Mouse (Mus musculus) right cerebral cortex, postnatal 25 days (tissue): ENCODE measurements at regions not wholly inside any gene's neighbourhood (a gene's known extent, or its start where the extent isn't known, plus 50 kb on each side); places are given as distances from the start of the nearest gene placed in this dataset.

Experiments
- DNase-seq: peaks from one replicate; pipeline ENCODE4 v3.0.0; 2022

GRCm38 (mm10) chr14:9161336-9161735 lies 495.3 kb upstream of the 4930452B06Rik start:
- DNase-seq, result no peak

GRCm38 (mm10) chr14:9157941-9158340 lies 491.9 kb upstream of the 4930452B06Rik start:
- no peak for DNase-seq

- DNase-seq, result no peak
Measured at GRCm38 (mm10) chr14:9150841-9151240, 484.8 kb upstream of the 4930452B06Rik start.

- DNase-seq, result no peak
Measured at GRCm38 (mm10) chr14:9146595-9147219, 480.7 kb upstream of the 4930452B06Rik start.

- no peak for DNase-seq
Measured at GRCm38 (mm10) chr14:9105708-9106107, 439.7 kb upstream of the 4930452B06Rik start.

- DNase-seq, result no peak
Measured at GRCm38 (mm10) chr14:9089625-9090326, 423.7 kb upstream of the 4930452B06Rik start.

- DNase-seq, result no peak
Measured at GRCm38 (mm10) chr14:9087103-9087502, 421.1 kb upstream of the 4930452B06Rik start.

- DNase-seq, result no peak
Measured at GRCm38 (mm10) chr14:9079632-9080031, 413.6 kb upstream of the 4930452B06Rik start.

GRCm38 (mm10) chr14:9079014-9079413 lies 413.0 kb upstream of the 4930452B06Rik start:
- no peak for DNase-seq

GRCm38 (mm10) chr14:9071176-9071575 lies 405.1 kb upstream of the 4930452B06Rik start:
- peak; percentile 8 for DNase-seq

GRCm38 (mm10) chr14:9060058-9060457 lies 394.0 kb upstream of the 4930452B06Rik start:
- no peak for DNase-seq

GRCm38 (mm10) chr14:9028811-9029210 lies 362.8 kb upstream of the 4930452B06Rik start:
- DNase-seq, result no peak

- DNase-seq, result no peak
Measured at GRCm38 (mm10) chr14:9015826-9016225, 349.8 kb upstream of the 4930452B06Rik start.

GRCm38 (mm10) chr14:9003034-9003433 lies 337.0 kb upstream of the 4930452B06Rik start:
- DNase-seq, result no peak

GRCm38 (mm10) chr14:9000408-9001092 lies 334.5 kb upstream of the 4930452B06Rik start:
- DNase-seq, result no peak

GRCm38 (mm10) chr14:8999815-9000214 lies 333.8 kb upstream of the 4930452B06Rik start:
- DNase-seq, result no peak

- DNase-seq, result no peak
Measured at GRCm38 (mm10) chr14:8993421-8993820, 327.4 kb upstream of the 4930452B06Rik start.

GRCm38 (mm10) chr14:8985086-8985793 lies 319.2 kb upstream of the 4930452B06Rik start:
- DNase-seq, result no peak

GRCm38 (mm10) chr14:8961554-8961953 lies 295.5 kb upstream of the 4930452B06Rik start:
- DNase-seq, result no peak

GRCm38 (mm10) chr14:8952853-8953397 lies 286.9 kb upstream of the 4930452B06Rik start:
- DNase-seq, result no peak

- DNase-seq, result no peak
Measured at GRCm38 (mm10) chr14:8948751-8949150, 282.7 kb upstream of the 4930452B06Rik start.

GRCm38 (mm10) chr14:8946851-8947625 lies 281.0 kb upstream of the 4930452B06Rik start:
- DNase-seq, result no peak
